Mouse (Mus musculus) limb, embryonic 12.5 days (tissue): Measurements from ENCODE around the gene Itgb4. TPM values are rescaled to one million over a fixed set of nuclear protein-coding genes. Genes with fewer than 3 reads are reported as not detected.
A peak's percentile ranks its signal among the peaks of the same experiment; 100 is the strongest.

Experiments used
- ATAC-seq: fragments of 200-750 bp; cut with Nextera tagmentation; 2 replicates; pipeline ENCODE4 v1.8.0; 2017; ENCODE audit warnings: low read depth, moderate TSS enrichment; ENCODE audit not compliant: insufficient number of reproducible peaks, insufficient read depth, low FRiP score, low TSS enrichment
- H3K27ac ChIP-seq: fragments of 300-500 bp; sonication (generic); 2 replicates; pipeline ENCODE4 v1.5.1; 2016; ENCODE audit warnings: mild to moderate bottlenecking, moderate library complexity
- H3K27me3 ChIP-seq: fragments of 300-500 bp; sonication (generic); 2 replicates; pipeline ENCODE4 v1.6.1; 2016; ENCODE audit warnings: mild to moderate bottlenecking, moderate library complexity
- H3K36me3 ChIP-seq: fragments of 300-500 bp; sonication (generic); 2 replicates; pipeline ENCODE4 v1.6.1; 2016; ENCODE audit warnings: mild to moderate bottlenecking, moderate library complexity
- H3K4me1 ChIP-seq: fragments of 300-500 bp; sonication (generic); replicated peaks from 2 replicates; pipeline ENCODE4 v1.6.1; 2016
- H3K4me2 ChIP-seq: fragments of 300-500 bp; sonication (generic); 2 replicates; pipeline ENCODE4 v1.6.1; 2016; ENCODE audit warnings: mild to moderate bottlenecking, moderate library complexity
- H3K4me3 ChIP-seq: fragments of 300-500 bp; sonication (generic); replicated peaks from 2 replicates; pipeline ENCODE4 v1.5.1; 2016; ENCODE audit warnings: mild to moderate bottlenecking
- H3K9ac ChIP-seq: fragments of 300-500 bp; sonication (generic); replicated peaks from 2 replicates; pipeline ENCODE4 v1.6.1; 2016; ENCODE audit warnings: mild to moderate bottlenecking, moderate library complexity
- H3K9me3 ChIP-seq: fragments of 300-500 bp; sonication (generic); 2 replicates; pipeline ENCODE4 v1.6.1; 2016; ENCODE audit warnings: mild to moderate bottlenecking, moderate library complexity
- WGBS: fragments of 180-500 bp; shearing (Covaris S2); methylation state at CpG from one replicate; pipeline ENCODE4 v1.1.7; 2016; 5-methylcytosine and 5-hydroxymethylcytosine counted together
- polyA plus RNA-seq: library from polyadenylated mRNA; unstranded; fragments of >200 nt; fragmentation: Nextera tagmentation; extraction: Ambion mirVana; gene quantifications from 2 replicates; pipeline ENCODE4 v1.2.1, GENCODE M21; 2016

Gene Itgb4
- polyA plus RNA-seq, 1 experiment from 2014 or later = 3.1 TPM

DNA sequence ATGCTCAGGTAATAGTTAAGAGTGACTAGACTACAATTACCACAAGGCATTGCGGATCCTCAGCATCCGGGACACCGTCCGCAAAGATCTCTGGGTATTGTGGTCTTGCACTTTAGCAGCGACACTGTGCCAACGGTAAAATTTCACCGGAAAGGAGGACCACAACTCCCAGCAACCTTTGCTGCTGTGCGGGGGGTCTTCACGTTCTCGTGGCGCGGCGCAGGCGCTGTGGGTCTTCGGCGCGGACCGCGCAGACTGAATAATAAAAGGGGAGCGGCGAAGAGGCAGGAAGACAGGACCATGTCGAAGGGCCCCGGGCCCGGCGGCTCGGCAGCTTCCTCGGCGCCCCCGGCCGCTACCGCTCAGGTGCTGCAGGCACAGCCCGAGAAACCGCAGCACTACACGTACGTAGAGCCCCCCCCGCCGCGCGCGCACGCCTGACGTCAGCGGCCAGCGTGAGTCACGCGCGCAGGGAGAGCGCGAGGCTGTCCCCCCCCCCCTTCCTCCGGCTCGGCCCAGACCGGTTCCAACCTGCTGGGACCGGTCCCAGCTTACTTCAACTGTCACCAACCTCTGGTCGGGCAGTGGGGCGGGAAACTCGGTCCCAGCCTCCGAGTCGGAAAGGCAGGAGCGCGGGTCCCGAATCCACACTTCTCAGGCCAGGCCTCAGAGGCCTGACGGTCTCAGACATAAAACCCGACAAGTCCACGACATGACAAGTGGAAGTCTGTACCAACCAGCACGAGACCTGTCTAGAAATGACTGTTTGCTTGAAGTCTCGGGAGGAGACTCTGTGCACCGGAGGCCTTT is 55.8 kb downstream of the Itgb4 start, which contains the start of gene Unk:
Unk (plus strand) TSS at position 235 of the 810 bp plus-strand sequence.
- peak within 1 kb of the TSS; percentile 93 for H3K9ac ChIP-seq
- H3K4me1 ChIP-seq = peaks cover 17% of the 10 kb centered on the region
- peak within 1 kb of the TSS; percentile 91 for H3K4me2 ChIP-seq
- peak within 1 kb of the TSS; percentile 100 for H3K27ac ChIP-seq
- H3K4me3 ChIP-seq = peak within 1 kb of the TSS; percentile 72
- peak; percentile 96 for ATAC-seq
- no peaks in the 10 kb centered on the region for H3K27me3 ChIP-seq
- no peaks in the 10 kb centered on the region for H3K9me3 ChIP-seq
- WGBS = under 1% methylated on average over 67 of the region's 67 CpGs
- 0 out of 2 replicates have a peak, but pooled peaks cover 21% of the 10 kb centered on the region for H3K36me3 ChIP-seq

DNA sequence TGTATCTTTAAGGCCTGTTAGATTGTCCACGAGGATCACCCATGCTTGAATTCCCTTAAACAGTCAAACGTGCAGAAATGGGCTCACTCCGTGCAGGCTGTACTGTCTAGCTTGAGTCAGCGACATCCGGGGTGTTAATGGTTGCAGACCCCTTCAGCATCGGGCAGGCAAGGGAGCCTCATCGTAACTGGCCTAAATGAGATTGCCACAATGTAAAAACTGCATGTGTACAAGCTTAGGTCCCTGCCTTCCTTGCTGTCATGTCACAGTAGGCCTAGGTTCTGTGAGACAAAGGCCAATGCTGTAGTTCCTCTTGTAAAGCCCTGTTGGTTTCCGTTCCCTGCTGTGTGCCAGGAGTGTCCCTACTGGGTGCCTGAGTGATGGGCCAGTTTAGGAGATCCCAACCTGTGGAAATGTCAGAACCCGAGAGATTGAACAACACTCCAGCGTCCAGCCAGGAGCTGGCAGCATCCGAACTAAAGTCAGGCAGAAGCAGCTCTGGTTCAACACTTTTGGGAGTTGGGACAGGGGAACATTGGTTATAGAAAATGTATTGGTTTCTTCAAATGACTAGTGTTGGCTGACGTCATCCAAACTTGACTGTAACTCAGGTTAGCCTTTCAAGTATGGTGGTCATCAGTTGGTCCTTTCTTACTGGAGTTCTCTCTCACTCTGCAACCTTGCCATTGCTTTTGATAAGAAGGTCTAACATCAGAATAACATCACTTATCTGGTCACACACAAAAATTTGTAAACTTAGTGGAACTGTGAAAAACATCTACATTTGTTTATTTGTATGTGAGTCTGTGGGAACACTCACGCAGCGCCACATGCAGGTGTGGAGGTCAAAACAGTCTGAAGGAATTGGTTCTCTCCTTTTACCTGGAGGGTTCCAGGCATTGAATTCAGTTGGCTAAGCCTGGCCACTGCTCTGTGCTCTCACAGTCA is 56.7 kb downstream of the Itgb4 start:
- Histone ChIP-seq H3K4me2 (peak overlapping the region; percentile 91), H3K4me1 (peaks cover 17% of the 10 kb centered on the region), H3K27me3 (no peaks in the 10 kb centered on the region), H3K36me3 (0 out of 2 replicates have a peak, but pooled peaks cover 21% of the 10 kb centered on the region), H3K9me3 (no peaks in the 10 kb centered on the region), H3K9ac (peak overlapping the region; percentile 93), H3K27ac (peak overlapping the region; percentile 100), H3K4me3 (peak overlapping the region; percentile 72)
- WGBS = 27% methylated on average over 14 of the region's 14 CpGs
- ATAC-seq = peak; percentile 17; the same call in 1 of the 2 replicates

DNA sequence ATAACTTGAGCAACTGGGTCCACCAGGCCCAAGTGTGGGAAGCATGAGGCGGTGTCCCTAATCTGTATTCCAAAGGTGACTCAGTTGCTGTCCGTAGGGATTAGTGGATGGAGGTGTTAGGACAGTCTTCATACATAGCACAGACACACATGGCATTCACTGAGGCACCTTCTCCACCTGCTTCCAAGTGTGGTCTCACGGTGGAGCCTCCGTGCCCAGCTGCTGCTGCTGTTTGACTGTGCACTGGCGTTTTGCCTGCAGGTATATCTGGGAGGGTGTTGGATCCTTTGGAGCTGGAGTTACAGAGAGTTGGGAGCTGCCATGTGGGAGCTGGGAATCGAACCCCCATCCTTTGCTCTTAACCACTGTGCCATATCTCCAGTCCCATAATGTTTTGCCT is 60.1 kb downstream of the Itgb4 start:
- WGBS = 96% methylated on average over 6 of the region's 6 CpGs
- Histone ChIP-seq H3K9me3 (no peaks in the 10 kb centered on the region), H3K27me3 (no peaks in the 10 kb centered on the region), H3K4me1 (peaks cover 17% of the 10 kb centered on the region), H3K9ac (no peak overlapping the region), H3K4me3 (no peak overlapping the region), H3K36me3 (peaks cover 38% of the 10 kb centered on the region), H3K4me2 (no peak overlapping the region), H3K27ac (no peak overlapping the region)
- no peak for ATAC-seq

DNA sequence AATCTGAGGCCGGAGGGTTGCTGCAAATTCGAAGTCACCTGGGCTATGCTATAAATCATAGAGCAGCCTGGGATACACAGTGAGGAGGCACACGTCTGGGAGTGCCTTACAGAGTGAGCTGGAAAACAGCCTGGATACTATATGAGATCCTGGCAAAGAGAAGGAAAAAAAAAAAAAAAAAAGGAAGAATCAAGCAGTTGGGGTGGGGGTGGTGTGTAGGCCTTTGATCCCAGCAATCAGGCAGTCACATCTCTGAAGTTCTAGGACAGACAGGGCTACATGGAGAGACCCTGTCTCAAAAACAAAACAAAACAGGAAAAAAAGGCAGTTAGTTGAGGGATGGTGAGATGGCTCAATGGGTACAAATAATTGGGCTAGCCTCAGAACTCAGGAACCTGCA is 62.2 kb downstream of the Itgb4 start:
- Histone ChIP-seq H3K27ac (no peak overlapping the region), H3K9me3 (no peaks in the 10 kb centered on the region), H3K27me3 (no peaks in the 10 kb centered on the region), H3K4me2 (no peak overlapping the region), H3K4me1 (peaks cover 9% of the 10 kb centered on the region), H3K4me3 (no peak overlapping the region), H3K9ac (no peak overlapping the region), H3K36me3 (peaks cover 51% of the 10 kb centered on the region)
- ATAC-seq = no peak
- WGBS = 67% methylated on average over 3 of the region's 3 CpGs

DNA sequence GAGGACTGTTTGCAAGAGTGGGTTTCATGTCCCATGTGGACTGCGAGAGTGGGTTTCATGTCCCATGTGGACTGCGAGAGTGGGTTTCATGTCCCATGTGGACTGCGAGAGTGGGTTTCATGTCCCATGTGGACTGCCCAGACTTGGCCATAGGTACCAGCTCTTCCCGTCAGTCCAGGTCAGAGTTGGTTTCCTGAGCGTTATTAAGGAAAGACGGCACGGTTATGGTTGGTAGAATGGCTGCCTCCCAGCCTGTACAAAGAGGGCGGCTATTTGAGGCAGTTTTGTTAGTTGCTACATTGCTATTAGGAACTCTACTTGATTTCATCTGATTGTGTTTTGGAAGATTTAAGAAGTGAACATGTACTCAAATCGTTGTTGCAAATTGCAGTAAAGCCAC is 63.3 kb downstream of the Itgb4 start:
- WGBS = 95% methylated on average over 9 of the region's 9 CpGs
- Histone ChIP-seq H3K4me2 (no peak overlapping the region), H3K27ac (no peak overlapping the region), H3K9ac (no peak overlapping the region), H3K4me3 (no peak overlapping the region), H3K27me3 (no peaks in the 10 kb centered on the region), H3K36me3 (peaks cover 57% of the 10 kb centered on the region), H3K9me3 (no peaks in the 10 kb centered on the region), H3K4me1 (peaks cover 3% of the 10 kb centered on the region; the same call in 1 of the 2 replicates)
- no peak for ATAC-seq

DNA sequence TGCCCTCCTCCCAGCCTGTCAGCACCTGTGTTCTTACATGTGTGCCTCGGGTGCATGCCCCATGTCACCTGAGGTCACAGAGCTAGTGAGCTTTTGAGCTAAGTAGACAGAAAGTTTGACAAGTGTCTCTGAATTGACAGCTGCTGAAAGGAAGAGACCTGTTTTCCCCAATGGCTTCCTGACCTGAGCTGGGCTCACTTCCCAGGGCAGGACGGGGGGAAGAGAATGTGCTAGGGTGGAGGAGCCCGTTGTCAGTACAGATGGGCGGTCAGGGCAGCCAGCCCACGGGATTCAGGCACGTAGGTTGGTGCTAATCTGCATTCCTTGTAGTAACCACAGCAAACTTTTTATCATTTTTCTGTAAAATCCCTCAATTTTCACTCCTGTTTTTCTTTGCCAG is 66.1 kb downstream of the Itgb4 start:
- peaks cover 56% of the 10 kb centered on the region for H3K36me3 ChIP-seq
- H3K27me3 ChIP-seq = no peaks in the 10 kb centered on the region
- no peaks in the 10 kb centered on the region for H3K9me3 ChIP-seq
- H3K4me3 ChIP-seq = no peak overlapping the region
- no peaks in the 10 kb centered on the region for H3K4me1 ChIP-seq
- no peak overlapping the region for H3K27ac ChIP-seq
- H3K9ac ChIP-seq = no peak overlapping the region
- no peak overlapping the region for H3K4me2 ChIP-seq
- ATAC-seq = no peak
- WGBS = 92% methylated on average over 6 of the region's 6 CpGs

DNA sequence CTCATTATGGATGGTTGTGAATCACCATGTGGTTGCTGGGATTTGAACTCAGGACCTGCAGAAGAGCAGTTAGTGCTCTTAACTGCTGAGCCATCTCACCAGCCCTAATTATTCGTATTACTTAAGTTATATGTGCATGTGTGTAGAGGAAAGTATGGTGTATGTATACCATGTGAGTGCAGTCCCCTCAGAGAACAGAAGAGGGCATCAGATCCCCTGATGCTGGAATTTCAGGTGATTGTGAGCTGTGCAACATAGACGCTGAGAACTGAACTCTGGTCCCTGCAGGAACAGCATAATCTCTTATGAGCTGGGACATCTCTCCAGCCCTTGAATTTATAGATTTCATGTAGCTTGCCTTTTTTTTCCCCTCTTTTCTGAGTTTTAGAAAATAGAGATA is 67.3 kb downstream of the Itgb4 start:
- Histone ChIP-seq H3K27me3 (no peaks in the 10 kb centered on the region), H3K27ac (no peak overlapping the region), H3K9ac (no peak overlapping the region), H3K4me2 (no peak overlapping the region), H3K9me3 (no peaks in the 10 kb centered on the region), H3K4me1 (no peaks in the 10 kb centered on the region), H3K36me3 (peaks cover 68% of the 10 kb centered on the region), H3K4me3 (no peak overlapping the region)
- no peak for ATAC-seq
- WGBS = 94% methylated on average over 2 of the region's 2 CpGs

DNA sequence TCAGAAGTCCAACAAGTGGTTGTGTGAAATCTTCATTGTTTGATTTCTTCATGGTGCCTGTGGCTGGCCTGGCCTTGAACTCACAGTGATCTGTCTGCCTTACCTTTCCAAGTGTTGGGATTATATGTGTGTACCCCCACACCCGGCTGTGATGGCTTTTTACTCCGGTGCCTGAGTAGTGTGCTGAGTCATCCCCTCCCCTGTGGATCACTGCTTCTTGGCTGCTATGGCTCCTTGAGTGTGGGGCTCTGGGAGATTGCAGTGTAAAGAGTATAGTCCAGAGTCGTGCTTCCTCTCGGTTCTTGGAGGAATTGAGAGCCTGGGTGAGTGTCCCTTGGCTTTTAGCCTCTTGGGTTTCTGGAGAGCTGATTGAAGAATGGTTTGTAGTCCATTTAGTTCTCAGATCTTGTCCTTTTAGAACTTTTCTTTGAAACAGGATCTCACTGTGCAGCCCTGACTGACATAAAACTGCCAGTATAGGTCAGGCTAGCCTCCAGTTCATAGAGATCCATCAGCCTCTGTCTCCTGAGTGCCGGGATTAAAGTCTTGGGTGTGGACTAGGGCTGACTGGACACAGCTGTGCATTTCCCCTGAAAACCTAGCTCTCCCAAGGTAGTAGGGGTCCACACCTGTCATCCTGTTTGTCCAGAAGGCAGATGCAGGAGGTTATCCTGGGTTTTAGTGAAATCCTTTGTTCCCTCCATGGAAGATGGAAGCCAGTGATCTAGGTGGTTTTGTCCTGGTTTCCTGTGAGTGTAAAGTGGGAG is 68.0 kb downstream of the Itgb4 start:
- no peak for ATAC-seq
- 60% methylated on average over 5 of the region's 5 CpGs for WGBS
- Histone ChIP-seq H3K4me3 (no peak overlapping the region), H3K36me3 (peaks cover 75% of the 10 kb centered on the region), H3K27me3 (no peaks in the 10 kb centered on the region), H3K9ac (no peak overlapping the region), H3K4me2 (no peak overlapping the region), H3K9me3 (no peaks in the 10 kb centered on the region), H3K27ac (no peak overlapping the region), H3K4me1 (no peaks in the 10 kb centered on the region)

DNA sequence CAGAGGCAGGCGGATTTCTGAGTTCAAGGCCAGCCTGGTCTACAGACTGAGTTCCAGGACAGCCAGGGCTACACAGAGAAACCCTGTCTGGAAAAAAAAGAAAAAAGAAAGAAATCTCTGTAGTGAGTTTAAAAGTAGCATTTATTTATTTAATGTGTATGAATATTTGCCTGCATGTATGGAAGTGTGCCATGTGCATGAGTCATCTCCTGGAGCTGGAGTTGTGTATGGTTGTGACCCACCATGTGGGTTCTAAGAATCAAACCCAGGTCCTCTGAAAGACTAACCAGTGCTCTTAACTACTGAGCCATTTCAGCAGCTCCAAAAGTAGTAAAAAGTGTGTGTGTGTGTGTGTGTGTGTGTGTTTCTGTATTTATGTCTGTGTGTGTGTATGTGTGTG is 68.8 kb downstream of the Itgb4 start:
- ATAC-seq = no peak
- Histone ChIP-seq H3K27me3 (no peaks in the 10 kb centered on the region), H3K27ac (no peak overlapping the region), H3K9me3 (no peaks in the 10 kb centered on the region), H3K36me3 (peaks cover 79% of the 10 kb centered on the region), H3K9ac (no peak overlapping the region), H3K4me3 (no peak overlapping the region), H3K4me1 (no peaks in the 10 kb centered on the region), H3K4me2 (no peak overlapping the region)
- WGBS = 100% methylated on average over 1 of the region's 1 CpGs

DNA sequence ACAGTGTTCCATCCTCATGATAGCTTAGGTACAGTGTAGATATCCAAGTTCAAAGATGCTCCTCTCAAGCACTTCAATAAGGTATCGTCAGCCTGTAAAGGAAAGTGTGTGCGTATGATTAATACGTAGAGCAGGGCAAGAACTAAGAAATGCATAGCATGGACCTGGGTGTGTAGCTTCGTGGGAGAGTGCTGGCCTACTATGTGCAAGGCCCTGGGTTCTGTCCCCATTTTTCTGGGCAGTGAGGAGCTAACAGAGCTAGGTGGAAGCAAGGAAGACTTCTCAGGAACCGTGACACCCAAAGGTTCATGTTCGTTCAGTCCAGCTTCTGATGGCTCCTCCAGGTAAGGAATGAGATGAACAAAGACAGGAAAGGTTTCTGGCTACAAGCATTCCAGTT is 70.7 kb downstream of the Itgb4 start:
- Histone ChIP-seq H3K36me3 (peaks cover 81% of the 10 kb centered on the region), H3K9me3 (peaks cover 10% of the 10 kb centered on the region; the same call in 1 of the 2 replicates), H3K9ac (no peak overlapping the region), H3K4me3 (no peak overlapping the region), H3K27me3 (no peaks in the 10 kb centered on the region), H3K27ac (no peak overlapping the region), H3K4me2 (no peak overlapping the region), H3K4me1 (no peaks in the 10 kb centered on the region)
- ATAC-seq = no peak
- WGBS = 91% methylated on average over 6 of the region's 6 CpGs
